Mouse (Mus musculus): Measurements from ENCODE around the gene Qpctl. TPM values are rescaled to one million over a fixed set of nuclear protein-coding genes. Genes with fewer than 3 reads are reported as not detected.
A peak's percentile ranks its signal among the peaks of the same experiment; 100 is the strongest.
"Not testable (repeated sequence)": the region's sequence is repeated elsewhere in the genome, so short reads cannot be mapped to it uniquely, and the experiment has no call there.

Qpctl gene
- polyA plus RNA-seq, 1 experiment from 2014 or later = 9.5 TPM

GRCm38 (mm10) chr7:19160115-19160514 is 11.0 kb upstream of the Qpctl start:
- Histone ChIP-seq H3K9ac (ENCODE audit: low read depth, low read length) (no peak overlapping the region), H3K4me1 (replicated peaks; ENCODE audit: control insufficient read depth, insufficient read depth, low read length) (peaks cover 36% of the 10 kb centered on the region)

GRCm38 (mm10) chr7:19159411-19159810 is 10.3 kb upstream of the Qpctl start:
- Histone ChIP-seq H3K4me2 (peak overlapping the region; percentile 83), H3K4me3 (ENCODE audit: low read depth, low read length) (peak overlapping the region; percentile 43; the same call in 1 of the 2 replicates), H3K4me1 (replicated peaks; ENCODE audit: control insufficient read depth, insufficient read depth, low read length) (peaks cover 29% of the 10 kb centered on the region), H3K9me3 (ENCODE audit: control insufficient read depth, low read length) (no peaks in the 10 kb centered on the region), H3K27me3 (replicated peaks; ENCODE audit: control insufficient read depth, insufficient read depth, low read length) (peaks cover 19% of the 10 kb centered on the region), H3K27ac (ENCODE audit: low read depth, low read length) (no peak overlapping the region), H3K9ac (ENCODE audit: low read depth, low read length) (no peak overlapping the region), H3K36me3 (ENCODE audit: control insufficient read depth, insufficient read depth, low read length) (peaks cover 6% of the 10 kb centered on the region; the same call in 1 of the 2 replicates)
- 18% methylated on average over 18 of the region's 18 CpGs for WGBS
- DNase-seq (ENCODE audit: low spot score) (no peak), ATAC-seq (replicated peaks; ENCODE audit: low FRiP score) (no peak)

More at GRCm38 (mm10) chr7:19160115-19160514, 11.0 kb upstream of the Qpctl start:
- Histone ChIP-seq H3K4me3 (ENCODE audit: low read depth, low read length) (peak overlapping the region; percentile 43), H3K27ac (ENCODE audit: low read depth, low read length) (no peak overlapping the region), H3K27me3 (replicated peaks; ENCODE audit: control insufficient read depth, insufficient read depth, low read length) (peaks cover 26% of the 10 kb centered on the region), H3K4me2 (peak overlapping the region; percentile 83), H3K36me3 (ENCODE audit: control insufficient read depth, insufficient read depth, low read length) (peaks cover under 1% of the 10 kb centered on the region; the same call in 1 of the 2 replicates), H3K9me3 (ENCODE audit: control insufficient read depth, low read length) (no peaks in the 10 kb centered on the region)
- WGBS = 2% methylated on average over 20 of the region's 20 CpGs
- DNase-seq (ENCODE audit: low spot score) (peak; percentile 78), ATAC-seq (replicated peaks; ENCODE audit: low FRiP score) (peak; percentile 67)

DNA sequence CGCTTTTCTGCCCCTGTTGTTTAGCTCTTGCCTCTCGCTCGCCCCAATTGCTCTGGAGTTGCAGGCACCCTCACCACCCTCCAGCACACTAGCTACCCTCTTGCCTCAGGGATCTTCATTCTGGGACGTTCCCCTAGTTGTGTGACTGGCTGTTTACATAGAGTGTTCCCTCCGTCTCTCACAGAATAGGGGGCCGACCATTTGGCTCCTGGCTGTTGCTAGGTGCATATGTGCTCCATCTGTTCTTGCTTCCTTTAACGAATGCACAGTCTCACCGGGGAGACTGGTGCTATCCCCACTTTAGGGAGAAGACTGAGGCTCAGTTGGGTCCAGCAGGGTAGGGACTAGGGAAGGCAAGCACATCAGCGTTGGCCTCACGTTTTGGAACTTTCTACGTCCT is 9.5 kb upstream of the Qpctl start:
- H3K27me3 ChIP-seq (replicated peaks; ENCODE audit: control insufficient read depth, insufficient read depth, low read length) = peaks cover 12% of the 10 kb centered on the region
- DNase-seq (ENCODE audit: low spot score) (no peak), ATAC-seq (replicated peaks; ENCODE audit: low FRiP score) (no peak)
- no peak overlapping the region for H3K4me2 ChIP-seq
- no peak overlapping the region for H3K9ac ChIP-seq (ENCODE audit: low read depth, low read length)
- H3K9me3 ChIP-seq (ENCODE audit: control insufficient read depth, low read length) = no peaks in the 10 kb centered on the region
- H3K4me1 ChIP-seq (replicated peaks; ENCODE audit: control insufficient read depth, insufficient read depth, low read length) = peaks cover 21% of the 10 kb centered on the region
- H3K4me3 ChIP-seq (ENCODE audit: low read depth, low read length) = no peak overlapping the region
- 69% methylated on average over 11 of the region's 11 CpGs for WGBS
- no peak overlapping the region for H3K27ac ChIP-seq (ENCODE audit: low read depth, low read length)
- H3K36me3 ChIP-seq (ENCODE audit: control insufficient read depth, insufficient read depth, low read length) = peaks cover 6% of the 10 kb centered on the region

GRCm38 (mm10) chr7:19157160-19157800 is 8.2 kb upstream of the Qpctl start:
- Histone ChIP-seq H3K9me3 (ENCODE audit: control insufficient read depth, low read length) (no peaks in the 10 kb centered on the region), H3K27me3 (replicated peaks; ENCODE audit: control insufficient read depth, insufficient read depth, low read length) (peaks cover 12% of the 10 kb centered on the region), H3K9ac (ENCODE audit: low read depth, low read length) (no peak overlapping the region), H3K36me3 (ENCODE audit: control insufficient read depth, insufficient read depth, low read length) (peaks cover 15% of the 10 kb centered on the region), H3K4me3 (ENCODE audit: low read depth, low read length) (peak overlapping the region; percentile 14), H3K27ac (ENCODE audit: low read depth, low read length) (no peak overlapping the region), H3K4me1 (replicated peaks; ENCODE audit: control insufficient read depth, insufficient read depth, low read length) (peaks cover 20% of the 10 kb centered on the region), H3K4me2 (peak overlapping the region; percentile 42)
- DNase-seq (ENCODE audit: low spot score) (peak; percentile 93), ATAC-seq (replicated peaks; ENCODE audit: low FRiP score) (peak; percentile 76)
- WGBS = 6% methylated on average over 30 of the region's 30 CpGs

DNA sequence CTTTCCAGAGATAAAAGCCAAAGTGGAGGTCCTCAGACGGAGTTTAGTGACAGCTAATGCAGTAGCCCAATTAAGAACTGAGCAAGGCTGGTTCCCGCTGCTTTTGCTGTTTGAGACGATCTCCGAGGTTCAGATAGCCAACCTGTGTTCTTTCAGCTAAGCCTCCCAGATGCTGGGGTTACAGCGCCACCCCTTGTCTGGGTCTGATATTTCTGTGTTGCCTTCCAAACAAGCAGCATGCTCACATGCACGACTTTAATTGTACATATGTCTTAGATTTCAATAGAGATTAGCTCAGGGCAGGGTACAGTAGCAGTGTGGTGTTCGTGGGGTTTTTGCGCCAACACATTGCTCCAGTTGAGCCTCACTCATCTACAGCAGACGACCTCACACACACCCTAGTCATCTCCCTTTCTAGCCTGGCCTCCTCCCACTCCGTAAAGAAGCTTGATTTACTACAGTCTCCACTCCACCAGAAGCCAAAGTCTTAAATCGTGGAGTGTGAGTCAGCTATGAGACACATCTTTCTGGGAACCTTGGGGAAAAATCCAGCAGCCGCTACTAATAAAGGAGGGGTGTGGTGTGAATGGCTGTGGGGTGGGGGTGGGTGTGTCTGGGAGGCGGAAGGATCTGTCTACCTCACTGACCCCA is 6.9 kb upstream of the Qpctl start:
- WGBS = 59% methylated on average over 13 of the region's 13 CpGs
- no peak overlapping the region for H3K27ac ChIP-seq (ENCODE audit: low read depth, low read length)
- H3K4me3 ChIP-seq (ENCODE audit: low read depth, low read length) = no peak overlapping the region
- H3K27me3 ChIP-seq (replicated peaks; ENCODE audit: control insufficient read depth, insufficient read depth, low read length) = peaks cover 12% of the 10 kb centered on the region
- no peak for ATAC-seq (replicated peaks; ENCODE audit: low FRiP score)
- no peak overlapping the region for H3K9ac ChIP-seq (ENCODE audit: low read depth, low read length)
- DNase-seq (ENCODE audit: low spot score) = no peak
- H3K36me3 ChIP-seq (ENCODE audit: control insufficient read depth, insufficient read depth, low read length) = peaks cover 15% of the 10 kb centered on the region
- H3K4me2 ChIP-seq = no peak overlapping the region
- peaks cover 20% of the 10 kb centered on the region for H3K4me1 ChIP-seq (replicated peaks; ENCODE audit: control insufficient read depth, insufficient read depth, low read length)
- no peaks in the 10 kb centered on the region for H3K9me3 ChIP-seq (ENCODE audit: control insufficient read depth, low read length)

DNA sequence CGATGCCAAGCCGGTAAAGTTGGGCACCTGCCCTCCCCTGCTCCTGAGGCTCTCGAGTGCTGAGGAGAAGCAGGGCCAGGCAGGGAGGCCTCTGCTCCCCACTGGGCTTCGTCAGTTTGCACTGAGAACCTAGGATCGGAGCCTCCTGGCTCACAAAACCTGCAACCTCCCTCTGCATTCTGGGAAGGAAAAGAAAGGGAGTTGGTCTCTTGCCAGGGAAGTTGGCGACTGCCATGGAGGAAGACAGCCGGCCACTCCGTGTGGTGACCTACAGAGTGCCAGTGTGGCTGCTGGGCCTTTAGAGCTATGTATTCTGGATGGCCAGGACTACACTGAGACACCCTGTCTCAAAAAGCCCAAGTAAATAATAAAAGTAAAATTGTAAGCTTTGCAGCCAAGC is 5.7 kb upstream of the Qpctl start:
- ATAC-seq (replicated peaks; ENCODE audit: low FRiP score) = no peak
- 83% methylated on average over 8 of the region's 8 CpGs for WGBS
- peaks cover 18% of the 10 kb centered on the region; the same call in 1 of the 2 replicates for H3K4me1 ChIP-seq (replicated peaks; ENCODE audit: control insufficient read depth, insufficient read depth, low read length)

GRCm38 (mm10) chr7:19151121-19151520 is 2.0 kb upstream of the Qpctl start:
- peaks cover 12% of the 10 kb centered on the region for H3K4me1 ChIP-seq (replicated peaks; ENCODE audit: control insufficient read depth, insufficient read depth, low read length)
- H3K36me3 ChIP-seq (ENCODE audit: control insufficient read depth, insufficient read depth, low read length) = peaks cover 15% of the 10 kb centered on the region
- H3K27me3 ChIP-seq (replicated peaks; ENCODE audit: control insufficient read depth, insufficient read depth, low read length); ATAC-seq (replicated peaks; ENCODE audit: low FRiP score); DNase-seq (ENCODE audit: low spot score); H3K27ac ChIP-seq (ENCODE audit: low read depth, low read length); H3K9me3 ChIP-seq (ENCODE audit: control insufficient read depth, low read length); H3K4me3 ChIP-seq (ENCODE audit: low read depth, low read length): not testable (repeated sequence)
- WGBS = 88% methylated on average over 10 of the region's 10 CpGs
- peak overlapping the region; percentile 82; the same call in 1 of the 2 replicates for H3K9ac ChIP-seq (ENCODE audit: low read depth, low read length)
- peak overlapping the region; percentile 91 for H3K4me2 ChIP-seq

More for the DNA sequence above, 5.7 kb upstream of the Qpctl start:
- Histone ChIP-seq H3K4me3 (ENCODE audit: low read depth, low read length) (no peak overlapping the region), H3K4me2 (no peak overlapping the region), H3K27ac (ENCODE audit: low read depth, low read length) (no peak overlapping the region), H3K36me3 (ENCODE audit: control insufficient read depth, insufficient read depth, low read length) (peaks cover 15% of the 10 kb centered on the region), H3K9ac (ENCODE audit: low read depth, low read length) (no peak overlapping the region), H3K27me3 (replicated peaks; ENCODE audit: control insufficient read depth, insufficient read depth, low read length) (peaks cover 12% of the 10 kb centered on the region), H3K9me3 (ENCODE audit: control insufficient read depth, low read length) (no peaks in the 10 kb centered on the region)
- no peak for DNase-seq (ENCODE audit: low spot score)

GRCm38 (mm10) chr7:19149626-19150025 is 535 bp upstream of the Qpctl start, which contains the start of gene Snrpd2:
Snrpd2 (plus strand) TSS chr7:19149722.
- peak within 1 kb of the TSS; percentile 83 for H3K4me3 ChIP-seq (ENCODE audit: low read depth, low read length)
- DNase-seq (ENCODE audit: low spot score) (peak; percentile 97), ATAC-seq (replicated peaks; ENCODE audit: low FRiP score) (peak; percentile 90)
- H3K4me1 ChIP-seq (replicated peaks; ENCODE audit: control insufficient read depth, insufficient read depth, low read length) = peaks cover 12% of the 10 kb centered on the region
- H3K27ac ChIP-seq (ENCODE audit: low read depth, low read length) = peak within 1 kb of the TSS; percentile 71
- peaks cover 10% of the 10 kb centered on the region for H3K36me3 ChIP-seq (ENCODE audit: control insufficient read depth, insufficient read depth, low read length)
- H3K9me3 ChIP-seq (ENCODE audit: control insufficient read depth, low read length) = no peaks in the 10 kb centered on the region
- H3K27me3 ChIP-seq (replicated peaks; ENCODE audit: control insufficient read depth, insufficient read depth, low read length) = no peaks in the 10 kb centered on the region
- H3K4me2 ChIP-seq = peak within 1 kb of the TSS; percentile 91
- peak within 1 kb of the TSS; percentile 82 for H3K9ac ChIP-seq (ENCODE audit: low read depth, low read length)
- under 1% methylated on average over 24 of the region's 24 CpGs for WGBS
